Mouse (Mus musculus) intestine, postnatal 0 days (tissue): ENCODE measurements at regions not wholly inside any gene's neighbourhood (a gene's known extent, or its start where the extent isn't known, plus 50 kb on each side); places are given as distances from the start of the nearest gene placed in this dataset.

Experiments
- ATAC-seq: fragments of 200-750 bp; cut with Nextera tagmentation; 2 replicates; pipeline ENCODE4 v1.8.0; 2017; ENCODE audit warnings: mild to moderate bottlenecking, moderate TSS enrichment, moderate library complexity
- H3K27ac ChIP-seq: fragments of 300-500 bp; sonication (generic); 2 replicates; pipeline ENCODE4 v1.5.1; 2014; ENCODE audit warnings: mild to moderate bottlenecking, low read depth, low read length, moderate library complexity
- H3K27me3 ChIP-seq: fragments of 300-500 bp; sonication (generic); replicated peaks from 2 replicates; pipeline ENCODE4 v1.6.1; 2014; ENCODE audit warnings: low read length, mixed read lengths; ENCODE audit not compliant: control insufficient read depth, insufficient read depth
- H3K36me3 ChIP-seq: fragments of 300-500 bp; sonication (generic); 2 replicates; pipeline ENCODE4 v1.6.1; 2014; ENCODE audit warnings: mild to moderate bottlenecking, moderate library complexity; ENCODE audit not compliant: control insufficient read depth, insufficient read depth
- H3K4me1 ChIP-seq: fragments of 300-500 bp; sonication (generic); replicated peaks from 2 replicates; pipeline ENCODE4 v1.6.1; 2014; ENCODE audit warnings: antibody characterized with exemption, low read length, mixed read lengths; ENCODE audit not compliant: control insufficient read depth, insufficient read depth
- H3K4me2 ChIP-seq: fragments of 300-500 bp; sonication (generic); replicated peaks from 2 replicates; pipeline ENCODE4 v1.6.1; 2014; ENCODE audit warnings: low read depth, mild to moderate bottlenecking, moderate library complexity
- H3K4me3 ChIP-seq: fragments of 300-500 bp; sonication (generic); 2 replicates; pipeline ENCODE4 v1.5.1; 2014; ENCODE audit warnings: low read depth, low read length
- H3K9ac ChIP-seq: fragments of 300-500 bp; sonication (generic); 2 replicates; pipeline ENCODE4 v1.6.1; 2014; ENCODE audit warnings: mild to moderate bottlenecking, low read depth, low read length
- H3K9me3 ChIP-seq: fragments of 300-500 bp; sonication (generic); 2 replicates; pipeline ENCODE4 v1.6.1; 2016; ENCODE audit warnings: mixed run types; ENCODE audit not compliant: control insufficient read depth
- CTCF ChIP-seq: sonication (generic); IDR thresholded peaks from 2 replicates; pipeline ENCODE4 v1.5.1; 2016; ENCODE audit warnings: low read depth, mild to moderate bottlenecking, control low read depth, antibody characterized with exemption, moderate library complexity
- WGBS: fragments of 180-500 bp; shearing (Covaris S2); extraction: QIAGEN DNeasy Blood & Tissue Kit; methylation state at CpG from one replicate; pipeline ENCODE4 v1.1.7; 2014; 5-methylcytosine and 5-hydroxymethylcytosine counted together

DNA sequence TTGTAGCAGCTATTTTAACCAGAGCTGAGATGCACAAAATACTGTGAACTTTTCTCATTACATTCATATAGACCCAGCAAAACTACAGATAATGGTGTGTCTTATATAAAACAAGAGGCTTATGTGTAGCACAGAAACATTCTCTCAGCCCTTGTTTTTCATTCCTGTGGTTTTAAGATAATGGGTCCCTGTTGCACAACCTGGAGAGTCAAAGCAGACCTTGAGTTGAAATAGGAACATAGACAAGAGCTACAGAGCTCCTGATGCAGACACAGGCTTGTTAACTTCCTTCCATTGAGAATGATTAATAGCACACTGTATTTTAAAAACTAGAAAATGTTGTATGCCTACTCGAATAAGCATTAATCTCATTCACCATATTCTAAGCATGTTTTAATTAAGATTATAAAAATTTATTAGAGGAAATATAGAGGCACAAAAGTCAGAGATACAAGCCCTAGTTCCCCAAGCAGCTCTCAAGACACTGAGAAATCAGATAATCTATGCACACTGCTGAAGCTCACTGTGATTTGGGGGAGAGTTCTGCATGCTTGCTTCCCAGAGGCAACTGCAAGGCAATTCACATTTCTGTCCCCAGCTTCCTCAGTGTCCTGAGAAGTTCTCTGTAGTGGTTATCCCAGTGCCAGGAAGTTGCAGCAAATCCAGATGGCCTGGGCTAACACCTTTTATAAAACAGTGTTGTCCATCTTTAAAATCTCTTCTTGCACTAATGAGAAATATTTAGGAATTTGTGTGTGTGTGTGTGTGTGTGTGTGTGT is 666.8 kb downstream of the Inhba start:
- no peak overlapping the region for H3K4me3 ChIP-seq
- H3K36me3 ChIP-seq, result no peaks in the 10 kb centered on the region
- ATAC-seq, result no peak
- no peak overlapping the region for H3K27ac ChIP-seq
- H3K4me1 ChIP-seq, result no peaks in the 10 kb centered on the region
- H3K9ac ChIP-seq, result no peak overlapping the region
- WGBS, result 63% methylated on average over 1 of the region's 1 CpGs
- no peaks in the 10 kb centered on the region for H3K9me3 ChIP-seq
- TF ChIP-seq CTCF, result no peak
- H3K4me2 ChIP-seq, result no peak overlapping the region
- no peaks in the 10 kb centered on the region for H3K27me3 ChIP-seq

DNA sequence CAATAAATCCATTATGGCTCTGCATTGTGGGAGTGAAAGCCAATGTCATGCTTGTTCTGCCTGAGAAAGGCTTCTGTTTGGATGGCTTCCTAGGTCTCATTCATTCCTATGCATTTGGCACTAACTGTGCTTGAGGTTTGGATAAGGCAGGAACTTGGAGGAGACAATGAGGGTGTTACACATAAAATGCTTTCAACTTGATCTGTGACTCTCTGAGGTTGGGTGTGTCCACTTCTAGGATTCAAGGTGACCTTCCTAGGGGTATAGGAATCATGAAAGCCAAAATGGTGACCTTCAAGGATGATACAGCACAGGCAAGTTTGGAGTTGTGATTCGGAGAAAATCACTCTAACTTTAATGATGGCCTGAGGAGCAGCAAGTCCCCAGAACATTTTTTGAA is 682.5 kb downstream of the Inhba start:
- no peaks in the 10 kb centered on the region for H3K36me3 ChIP-seq
- WGBS, result 84% methylated on average over 1 of the region's 1 CpGs
- no peak overlapping the region for H3K4me3 ChIP-seq
- no peaks in the 10 kb centered on the region for H3K4me1 ChIP-seq
- ATAC-seq, result no peak
- no peak overlapping the region for H3K9ac ChIP-seq
- no peak for TF ChIP-seq CTCF
- H3K27me3 ChIP-seq, result no peaks in the 10 kb centered on the region
- H3K9me3 ChIP-seq, result no peaks in the 10 kb centered on the region
- H3K27ac ChIP-seq, result no peak overlapping the region
- no peak overlapping the region for H3K4me2 ChIP-seq

DNA sequence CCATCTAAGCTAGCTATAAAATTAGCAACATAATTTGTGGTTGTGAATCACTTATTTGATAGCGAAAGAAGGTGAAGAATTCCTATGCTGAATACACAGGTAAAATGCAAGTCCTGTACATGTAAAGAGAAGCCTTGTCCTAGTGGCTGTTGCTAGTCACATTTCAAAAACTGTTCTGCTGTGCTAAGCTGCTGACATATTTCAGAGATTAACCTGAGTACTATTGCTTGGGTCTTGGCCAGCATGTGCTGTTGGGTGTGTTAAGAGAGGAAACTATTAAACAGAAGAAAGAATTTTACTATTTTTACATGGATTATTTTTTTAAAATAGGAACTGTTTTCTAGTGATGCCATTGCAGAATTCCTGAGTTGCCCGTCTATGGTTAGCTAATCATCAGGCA is 689.3 kb downstream of the Inhba start:
- no peaks in the 10 kb centered on the region for H3K9me3 ChIP-seq
- H3K9ac ChIP-seq, result no peak overlapping the region
- H3K36me3 ChIP-seq, result no peaks in the 10 kb centered on the region
- H3K4me3 ChIP-seq, result no peak overlapping the region
- no peaks in the 10 kb centered on the region for H3K4me1 ChIP-seq
- no peaks in the 10 kb centered on the region for H3K27me3 ChIP-seq
- WGBS, result 82% methylated on average over 2 of the region's 2 CpGs
- ATAC-seq, result no peak
- no peak overlapping the region for H3K4me2 ChIP-seq
- no peak for TF ChIP-seq CTCF
- no peak overlapping the region for H3K27ac ChIP-seq

DNA sequence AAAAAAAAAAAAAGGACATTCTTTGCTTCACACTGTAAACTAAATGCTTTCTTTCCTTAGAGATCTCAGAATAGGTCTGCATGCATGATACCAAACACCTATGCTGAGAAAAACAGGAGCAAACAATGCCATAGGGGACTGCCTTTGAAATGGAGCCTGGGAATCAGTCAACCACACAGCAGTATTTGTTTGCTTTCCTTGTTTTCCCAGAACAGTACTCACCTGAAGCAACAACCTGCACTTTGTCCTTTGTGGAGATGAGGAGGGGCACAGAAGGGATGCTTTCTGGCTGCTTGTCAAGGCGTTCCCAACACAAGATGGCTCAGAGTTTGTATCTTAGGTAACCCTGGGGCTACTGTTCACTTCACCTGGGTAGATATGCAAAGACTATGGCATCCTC is 690.5 kb downstream of the Inhba start:
- H3K4me2 ChIP-seq, result no peak overlapping the region
- H3K27me3 ChIP-seq, result no peaks in the 10 kb centered on the region
- no peak for ATAC-seq
- TF ChIP-seq CTCF, result no peak
- no peak overlapping the region for H3K9ac ChIP-seq
- H3K9me3 ChIP-seq, result no peaks in the 10 kb centered on the region
- no peaks in the 10 kb centered on the region for H3K36me3 ChIP-seq
- no peaks in the 10 kb centered on the region for H3K4me1 ChIP-seq
- H3K27ac ChIP-seq, result no peak overlapping the region
- H3K4me3 ChIP-seq, result no peak overlapping the region
- WGBS, result 40% methylated on average over 1 of the region's 1 CpGs

DNA sequence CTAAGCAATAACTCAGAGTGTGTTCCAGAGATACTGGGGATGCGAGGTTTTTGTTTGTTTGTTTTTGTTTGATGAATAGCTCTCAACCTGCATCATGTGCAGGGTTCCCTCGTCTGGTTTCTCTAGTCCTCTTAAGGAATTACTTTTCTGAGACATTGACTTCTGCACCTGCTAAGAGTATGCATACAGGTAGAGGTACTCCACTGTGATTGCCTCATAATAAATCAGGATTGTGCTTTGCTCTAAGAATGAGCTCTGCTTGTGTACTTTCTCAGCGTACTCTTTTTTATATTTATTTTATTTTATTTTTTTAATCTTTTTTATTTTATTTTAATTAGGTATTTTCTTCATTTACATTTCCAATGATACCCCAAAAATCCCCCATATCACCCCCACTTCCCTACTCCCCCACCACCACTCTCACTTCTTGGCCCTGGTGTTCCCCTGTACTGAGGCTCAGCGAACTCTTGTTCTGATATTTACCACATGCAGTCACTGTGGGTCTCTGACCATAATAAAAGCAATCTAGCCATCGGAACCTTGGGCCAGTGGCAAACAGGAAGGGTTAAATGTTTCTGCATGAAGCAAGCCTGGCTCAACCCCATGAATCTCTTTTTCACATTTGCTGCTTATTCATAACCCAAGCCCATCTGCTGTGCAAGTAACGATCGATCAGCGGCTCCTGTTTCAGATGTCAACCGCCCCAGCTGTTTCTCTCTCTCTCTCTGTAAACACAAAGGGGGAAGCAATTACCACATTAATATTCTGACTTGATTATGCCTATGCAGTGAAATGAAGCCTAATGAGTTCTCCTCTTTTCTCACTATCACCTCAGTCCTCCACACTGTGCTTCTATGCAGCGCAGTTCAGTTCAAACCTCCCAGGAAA is 693.8 kb downstream of the Inhba start:
- Histone ChIP-seq H3K4me1 (no peaks in the 10 kb centered on the region), H3K27me3 (no peaks in the 10 kb centered on the region), H3K9ac (no peak overlapping the region), H3K4me3 (no peak overlapping the region), H3K27ac (no peak overlapping the region), H3K9me3 (no peaks in the 10 kb centered on the region), H3K36me3 (no peaks in the 10 kb centered on the region), H3K4me2 (no peak overlapping the region)
- ATAC-seq, result no peak
- WGBS, result 60% methylated on average over 10 of the region's 10 CpGs
- TF ChIP-seq CTCF, result no peak

DNA sequence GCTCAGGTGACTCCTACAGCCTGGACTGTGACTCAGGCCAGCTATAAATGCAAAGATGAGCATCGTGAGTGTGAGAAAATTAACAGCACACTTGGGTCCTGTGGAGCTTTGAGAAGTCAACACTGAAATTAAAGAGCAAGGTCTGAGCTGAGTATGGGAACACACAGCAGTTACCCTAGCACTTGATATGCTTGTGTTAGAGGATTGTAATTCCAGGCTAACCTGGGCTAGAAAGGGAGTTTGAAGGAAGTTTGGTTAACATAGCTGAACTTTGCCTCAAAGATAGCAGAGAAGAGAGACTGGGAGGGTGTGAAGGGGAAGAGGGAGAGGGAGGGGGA is 694.4 kb downstream of the Inhba start:
- no peak overlapping the region for H3K27ac ChIP-seq
- no peak overlapping the region for H3K9ac ChIP-seq
- H3K4me2 ChIP-seq, result no peak overlapping the region
- no peak overlapping the region for H3K4me3 ChIP-seq
- H3K36me3 ChIP-seq, result no peaks in the 10 kb centered on the region
- TF ChIP-seq CTCF, result no peak
- no peak for ATAC-seq
- H3K27me3 ChIP-seq, result no peaks in the 10 kb centered on the region
- H3K9me3 ChIP-seq, result no peaks in the 10 kb centered on the region
- no peaks in the 10 kb centered on the region for H3K4me1 ChIP-seq
- 35% methylated on average over 1 of the region's 1 CpGs for WGBS
